Mouse (Mus musculus) megakaryocyte-erythroid progenitor cell, adult 5-6 weeks (primary cell): Measurements from ENCODE around the gene Shoc2. TPM values are rescaled to one million over a fixed set of nuclear protein-coding genes. Genes with fewer than 3 reads are reported as not detected.

Experiments
- ATAC-seq: replicated peaks from 2 replicates; pipeline ENCODE4 v1.8.0; 2016; ENCODE audit warnings: mild to moderate bottlenecking, inconsistent platforms; ENCODE audit not compliant: severe bottlenecking, poor library complexity, low FRiP score, low TSS enrichment
- total RNA-seq, 2 experiments: library from RNA; stranded (forward) in 1 of 2; stranded (reverse) in 1 of 2; fragments of 200-1000, 215-1000 nt in 1 of 2; fragments of >200 nt in 1 of 2; fragmentation: Nextera tagmentation in 1 of 2; gene quantifications; 2 replicates each; pipeline ENCODE4 v1.2.3; 2014 to 2017

Shoc2 gene
- total RNA-seq, 2 experiments from 2014 or later: 36.7 to 66.8 TPM

GRCm38 (mm10) chr19:54072233-54072800 lies 128.2 kb downstream of the Shoc2 start:
- no peak for ATAC-seq

GRCm38 (mm10) chr19:54076362-54077349 lies 132.6 kb downstream of the Shoc2 start:
- ATAC-seq: no peak

GRCm38 (mm10) chr19:54081303-54081702 lies 137.2 kb downstream of the Shoc2 start:
- no peak for ATAC-seq

- ATAC-seq: no peak
These were observed 137.6 kb downstream of the Shoc2 start for GRCm38 (mm10) chr19:54081716-54082165.

Other genes starting within 250 kb of the Shoc2 start
- gene Pdcd4, start 52.1 kb upstream of the Shoc2 start, total RNA-seq (2014; fragmentation: Nextera tagmentation): 137 and 154 TPM in 2 replicates
- gene Pdcd4, start 52.1 kb upstream of the Shoc2 start, total RNA-seq (2017): 288 and 291 TPM in 2 replicates
- 75.9 and 108 TPM in 2 replicates for gene Bbip1, start 321 bp downstream of the Shoc2 start, total RNA-seq (2014; fragmentation: Nextera tagmentation)
- gene Bbip1, start 321 bp downstream of the Shoc2 start, total RNA-seq (2017): 29.9 and 48.3 TPM in 2 replicates
- gene Adra2a, start 99.8 kb downstream of the Shoc2 start, total RNA-seq (2014; fragmentation: Nextera tagmentation): not detected in 2 replicates
- gene Adra2a, start 99.8 kb downstream of the Shoc2 start, total RNA-seq (2017): 0.27 and 0.42 TPM in 2 replicates